Mouse (Mus musculus) gastrocnemius, adult 18-20 months (tissue): ENCODE data around the gene Gdpgp1. TPM values are rescaled to one million over a fixed set of nuclear protein-coding genes. Genes with fewer than 3 reads are reported as not detected.

Experiments used
- DNase-seq: peaks from one replicate; pipeline ENCODE4 v3.0.0; 2021; ENCODE audit warnings: low spot score
- total RNA-seq, 2 experiments: library from RNA; stranded (reverse); gene quantifications; 2 replicates each; pipeline ENCODE4 v1.2.3; 2021

Gdpgp1 gene
- total RNA-seq, 2 experiments from 2014 or later = 0.81 to 0.91 TPM

- no peak for DNase-seq
Observed at GRCm38 (mm10) chr7:80276374-80276773, 43.7 kb downstream of the Gdpgp1 start.

GRCm38 (mm10) chr7:80280032-80280431, 47.4 kb downstream of the Gdpgp1 start:
- DNase-seq = no peak

- no peak for DNase-seq
Observed at GRCm38 (mm10) chr7:80280998-80281397, 48.3 kb downstream of the Gdpgp1 start.

- no peak for DNase-seq
Observed at GRCm38 (mm10) chr7:80281646-80282045, 49.0 kb downstream of the Gdpgp1 start.

- DNase-seq = no peak
Observed at GRCm38 (mm10) chr7:80283226-80283918, 50.7 kb downstream of the Gdpgp1 start.

GRCm38 (mm10) chr7:80284391-80284790, 51.7 kb downstream of the Gdpgp1 start:
- DNase-seq = no peak

- no peak for DNase-seq
Observed at GRCm38 (mm10) chr7:80285725-80286124, 53.1 kb downstream of the Gdpgp1 start.

GRCm38 (mm10) chr7:80287736-80288135, 55.1 kb downstream of the Gdpgp1 start:
- DNase-seq = no peak

Other genes with a start within 250 kb of the Gdpgp1 start
- gene Zfp710, start 208.1 kb upstream of the Gdpgp1 start, total RNA-seq = 10 to 100 TPM; 21.1 to 31.3 TPM
- gene Idh2, start 117.5 kb upstream of the Gdpgp1 start, total RNA-seq = 100 to 1,000 TPM; 317 to 516 TPM
- gene Sema4b, start 46.0 kb upstream of the Gdpgp1 start, total RNA-seq = 1 to 10 TPM; 1.2 to 1.7 TPM
- 1 to 10 TPM; 5.2 to 8.8 TPM for gene Cib1, start 52 bp upstream of the Gdpgp1 start, total RNA-seq
- under 1 TPM in 1 of 2 experiments, not detected in 1; 0.18 TPM for gene Ttll13, start 13.5 kb downstream of the Gdpgp1 start, total RNA-seq
- 10 to 100 TPM; 20.7 to 22.5 TPM for gene Ngrn, start 28.4 kb downstream of the Gdpgp1 start, total RNA-seq
- 1 to 10 TPM; 2.7 to 3.0 TPM for gene Vps33b, start 36.8 kb downstream of the Gdpgp1 start, total RNA-seq
- under 1 TPM in 1 of 2 experiments, not detected in 1; 0.19 TPM for gene Prc1, start 61.6 kb downstream of the Gdpgp1 start, total RNA-seq
- gene Rccd1, start 91.6 kb downstream of the Gdpgp1 start, total RNA-seq = 1 to 10 TPM; 6.7 to 7.8 TPM
- gene Unc45a, start 108.1 kb downstream of the Gdpgp1 start, total RNA-seq = 10 to 100 TPM in 1 of 2 experiments, 1 to 10 TPM in 1; 9.9 to 10.1 TPM
- 10 to 100 TPM; 28.8 to 31.7 TPM for gene Hddc3, start 110.2 kb downstream of the Gdpgp1 start, total RNA-seq
- 100 to 1,000 TPM; 132 to 136 TPM for gene Man2a2, start 138.5 kb downstream of the Gdpgp1 start, total RNA-seq
- 1 to 10 TPM; 2.0 to 3.5 TPM for gene Fes, start 155.1 kb downstream of the Gdpgp1 start, total RNA-seq
- gene Furin, start 172.6 kb downstream of the Gdpgp1 start, total RNA-seq = 10 to 100 TPM; 52.8 to 53.9 TPM